Mouse (Mus musculus): ENCODE measurements around the gene Bcl7c.

- TF ChIP-seq CTCF (IDR thresholded peaks at IDR 0.05; ENCODE audit: low read depth), result no peak
- TF ChIP-seq EP300 (optimal IDR thresholded peaks at IDR 0.05), result no peak
Measured at GRCm38 (mm10) chr7:127714816-127715215, 6.1 kb upstream of the Bcl7c start.
